Mouse (Mus musculus) G1E-ER4 (cell line): ENCODE measurements around the gene Crabp1. TPM values are rescaled to one million over a fixed set of nuclear protein-coding genes. Genes with fewer than 3 reads are reported as not detected.

Experiments
- GATA1 ChIP-seq: IDR thresholded peaks from one replicate; pipeline ENCODE4 v1.8.0; 2012; ENCODE audit warnings: low read length, inconsistent platforms
- polyA plus RNA-seq: library from polyadenylated mRNA; stranded (reverse); fragments of >175 nt; gene quantifications from 2 replicates; pipeline ENCODE4 v1.2.3, GENCODE M21; 2012

Gene Crabp1
- not detected in 2 replicates for polyA plus RNA-seq

DNA sequence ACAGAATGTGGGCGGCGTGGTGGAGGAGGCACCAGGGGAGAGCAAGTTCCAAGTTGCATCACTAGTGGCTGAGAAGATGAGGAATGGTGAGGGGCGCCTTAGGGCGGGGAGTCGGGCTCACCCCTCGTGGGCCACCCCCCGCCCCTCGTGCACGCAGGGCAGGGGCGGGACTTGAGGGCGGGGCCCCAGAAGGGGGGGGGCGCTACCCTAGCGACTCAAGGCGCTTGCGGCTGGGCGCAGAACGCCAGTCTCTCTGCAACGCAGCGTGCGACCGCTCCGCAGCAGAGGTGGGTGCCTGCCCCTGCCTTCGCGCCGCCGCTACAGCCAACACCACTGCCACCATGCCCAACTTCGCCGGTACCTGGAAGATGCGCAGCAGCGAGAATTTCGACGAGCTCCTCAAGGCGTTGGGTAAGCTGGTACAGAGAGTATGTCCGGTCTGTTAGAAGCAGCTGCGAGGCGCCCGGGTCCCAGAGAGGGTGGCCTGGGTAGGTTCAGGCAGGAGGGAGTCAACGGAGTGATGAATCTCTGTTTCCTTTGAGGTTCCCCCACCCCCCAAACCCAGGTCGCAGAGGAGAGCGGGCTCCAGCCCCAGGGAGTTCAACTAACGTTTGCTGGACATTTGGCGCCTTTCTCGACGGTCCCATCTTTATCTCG lies at the start of gene Crabp1:
Crabp1 (plus strand) TSS at position 188 of the 657 bp plus-strand sequence.
- TF ChIP-seq GATA1: no peak

DNA sequence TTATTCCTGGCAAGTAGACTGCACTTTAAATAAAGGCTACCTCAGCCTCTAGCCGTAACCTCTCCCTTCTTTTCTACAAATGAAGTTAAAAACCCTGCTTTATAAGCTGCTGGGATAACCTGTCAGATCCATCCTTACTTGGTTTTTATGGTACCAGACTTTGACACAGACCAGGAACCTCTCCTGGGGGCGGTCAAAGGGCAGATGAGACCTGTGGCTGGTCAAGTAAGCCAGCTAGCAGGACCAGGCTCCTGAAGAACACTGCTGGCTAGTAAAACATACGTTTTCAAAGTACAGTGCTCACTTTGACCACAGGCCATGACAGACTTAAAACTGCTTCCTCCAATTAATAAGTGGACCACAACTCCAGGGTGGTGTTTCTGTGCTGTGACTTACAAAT lies 48.8 kb upstream of the Crabp1 start:
- TF ChIP-seq GATA1: no peak

DNA sequence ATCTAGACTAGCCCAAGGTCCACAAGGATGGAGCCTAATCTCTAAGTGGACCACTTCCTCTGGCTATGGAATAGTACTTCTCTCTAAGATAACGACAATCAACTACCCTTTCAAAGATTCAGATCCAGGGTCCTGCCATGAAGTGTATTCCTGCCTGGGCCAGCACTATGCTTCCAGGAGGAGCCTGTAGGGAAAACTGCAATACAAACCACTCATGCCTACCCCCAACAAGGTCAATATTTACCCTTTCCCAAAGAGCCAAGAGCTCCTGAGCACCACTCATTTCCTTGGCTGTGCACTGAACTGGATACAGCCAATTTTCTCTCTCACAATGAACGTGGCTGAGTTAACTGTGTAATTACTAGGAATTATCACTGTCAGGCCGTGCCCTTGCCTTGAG lies 47.0 kb upstream of the Crabp1 start:
- no peak for TF ChIP-seq GATA1

DNA sequence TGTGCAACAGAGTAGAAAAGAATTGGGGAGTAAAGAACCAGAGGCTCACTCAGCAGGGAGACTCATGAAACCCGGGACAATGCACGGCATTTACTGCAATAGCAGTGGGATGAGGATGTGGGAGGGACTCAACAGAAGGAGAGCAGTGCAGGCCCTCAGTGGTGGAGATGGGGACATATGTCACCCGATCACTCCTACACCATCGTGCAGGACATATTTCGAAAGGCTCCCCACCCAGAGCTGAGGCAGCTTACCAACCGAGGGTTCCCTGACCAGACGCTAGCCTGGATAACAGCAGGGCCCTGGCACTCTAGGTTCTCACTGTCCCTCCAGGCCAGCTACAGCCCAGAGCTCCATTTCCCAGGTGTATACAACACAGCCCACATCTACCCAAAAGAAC lies 42.4 kb upstream of the Crabp1 start:
- no peak for TF ChIP-seq GATA1

DNA sequence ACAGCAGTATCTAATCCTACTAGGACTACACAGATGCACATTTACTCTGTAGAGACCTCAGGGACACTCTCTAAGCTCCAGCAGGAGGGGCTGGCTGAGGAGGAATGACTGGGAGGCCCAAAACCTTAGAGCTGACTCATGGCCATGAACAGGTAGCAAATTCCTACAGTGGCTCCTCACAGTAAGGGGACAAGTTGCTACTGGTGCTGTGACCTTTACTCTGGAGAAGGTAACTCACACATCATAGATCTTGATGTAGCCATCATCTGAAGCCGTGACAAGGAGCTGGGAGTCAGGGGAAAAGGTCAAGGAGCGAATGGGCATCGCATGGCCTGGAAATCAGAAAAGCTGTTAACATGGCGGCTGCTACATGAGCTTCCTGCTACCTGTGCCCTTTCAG lies 42.0 kb upstream of the Crabp1 start:
- no peak for TF ChIP-seq GATA1

DNA sequence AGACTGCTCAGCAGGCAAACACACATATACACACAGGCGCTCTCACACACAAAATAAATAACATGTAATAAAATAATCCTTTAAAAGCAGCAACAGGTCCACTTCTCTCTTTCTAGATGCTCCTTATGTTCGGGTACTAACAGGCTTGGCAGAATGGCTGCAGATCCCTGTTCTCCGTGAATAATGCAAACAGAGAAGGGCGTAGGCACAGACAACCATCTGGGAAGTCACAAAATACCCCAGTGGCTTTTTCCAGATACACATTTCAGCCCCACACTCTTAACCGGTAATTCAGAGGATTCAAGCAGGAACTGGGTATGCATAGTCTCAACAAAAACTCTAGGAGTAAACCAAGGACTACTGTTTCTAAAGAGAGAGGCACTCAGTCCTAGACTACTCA lies 38.2 kb upstream of the Crabp1 start:
- no peak for TF ChIP-seq GATA1

DNA sequence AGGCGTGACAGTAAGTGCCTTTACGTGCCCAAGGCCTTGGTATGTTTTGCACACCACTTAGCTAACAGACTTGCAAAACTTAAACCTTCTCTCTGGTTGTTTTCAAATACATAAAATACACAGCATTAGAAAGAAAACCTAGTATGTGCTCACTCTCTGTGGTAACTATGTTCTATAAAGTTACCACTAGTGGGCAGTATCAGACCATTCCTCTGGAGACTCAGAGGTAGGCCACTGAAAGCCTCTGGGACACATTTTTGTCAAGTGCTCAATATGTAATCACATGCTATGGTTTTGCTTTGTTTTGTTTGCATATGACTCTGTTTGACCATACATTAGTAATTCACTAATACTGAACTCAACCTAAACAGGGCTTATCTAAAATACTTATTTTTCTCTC lies 32.4 kb upstream of the Crabp1 start:
- no peak for TF ChIP-seq GATA1

DNA sequence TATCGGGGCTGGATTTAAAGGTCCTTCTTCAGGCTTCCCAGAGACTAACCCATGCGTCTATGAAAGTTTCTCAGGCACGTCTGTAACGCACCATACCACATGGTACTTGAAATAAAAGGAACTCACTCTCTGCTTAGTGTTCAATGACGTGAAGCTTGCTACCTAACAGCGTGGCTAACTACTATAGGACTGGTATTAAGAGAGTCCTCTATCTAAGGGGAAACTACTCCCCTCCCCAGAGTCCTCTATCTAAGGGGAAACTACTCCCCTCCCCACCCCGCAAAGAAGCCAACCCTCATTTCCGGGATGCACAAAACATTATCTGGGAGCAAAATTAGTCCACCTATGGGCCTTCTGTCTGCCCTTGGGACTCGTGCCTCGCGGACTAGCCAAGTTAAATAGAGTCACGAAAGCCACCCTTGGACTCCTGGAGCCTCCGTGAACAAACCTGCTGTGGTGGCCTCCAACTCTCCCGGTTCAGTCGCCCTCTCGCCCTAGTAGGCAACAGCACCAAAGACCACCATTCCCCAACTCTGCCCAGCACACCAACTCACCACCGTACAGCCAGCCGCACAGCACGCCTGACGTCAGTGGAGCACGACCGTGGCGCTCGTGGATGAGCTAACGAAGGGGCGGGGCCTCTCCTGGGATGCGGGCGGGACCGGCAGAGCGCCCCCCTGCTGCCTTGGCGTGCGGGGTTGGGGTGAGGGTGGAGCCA lies 30.5 kb upstream of the Crabp1 start, which contains the start of gene Wdr61:
Wdr61 (minus strand) TSS at position 599 of the 718 bp plus-strand sequence.
- no peak for TF ChIP-seq GATA1

DNA sequence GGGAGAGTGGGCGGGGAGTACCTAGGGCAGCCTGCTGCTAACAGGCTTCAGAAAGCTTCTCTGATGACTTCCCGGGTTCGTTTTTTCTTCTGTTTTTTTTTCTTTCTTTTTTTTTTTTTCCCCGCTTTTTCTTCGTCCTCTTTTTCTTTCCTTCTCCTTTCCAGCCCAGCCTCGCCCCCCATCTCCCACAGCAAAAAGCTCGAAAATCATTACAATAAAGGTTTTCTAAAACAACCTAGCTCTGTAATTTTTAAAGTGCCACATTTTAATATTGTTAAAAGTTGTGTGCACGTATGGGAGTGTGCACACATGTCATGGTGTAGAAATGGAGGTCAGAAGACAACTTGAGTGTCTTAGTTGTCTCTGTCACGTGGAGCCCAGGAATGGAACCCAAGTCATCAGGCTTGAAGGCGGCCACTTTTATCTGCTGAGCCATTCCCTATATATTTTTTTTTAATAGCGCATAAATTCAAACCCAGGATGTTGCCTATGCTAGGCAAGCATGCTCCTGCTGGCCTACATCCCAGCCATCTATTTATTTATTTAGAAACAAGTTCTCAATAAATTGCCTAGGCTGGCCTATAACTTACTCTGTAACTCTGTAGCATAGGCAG lies 29.8 kb upstream of the Crabp1 start:
- no peak for TF ChIP-seq GATA1

DNA sequence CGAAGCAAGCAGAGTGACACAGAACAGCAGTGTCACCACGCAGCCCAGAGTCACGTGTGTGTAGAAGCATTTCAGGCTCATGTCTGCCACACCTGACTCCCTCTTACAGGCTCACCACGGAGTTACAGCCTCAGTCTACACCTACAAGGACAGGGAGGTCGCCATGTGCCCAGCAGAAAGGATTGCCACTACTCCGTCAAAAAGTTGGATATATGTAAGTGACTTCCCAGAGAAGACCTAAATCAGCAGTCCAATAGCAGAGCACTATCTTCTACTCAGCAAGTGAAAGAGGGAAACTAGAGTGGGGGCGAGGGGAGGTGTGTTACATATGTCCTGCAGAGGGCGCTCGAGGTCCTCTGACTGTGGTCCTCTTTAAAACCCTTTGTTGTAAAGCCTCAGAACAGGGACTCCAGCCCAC lies 28.3 kb upstream of the Crabp1 start:
- no peak for TF ChIP-seq GATA1

DNA sequence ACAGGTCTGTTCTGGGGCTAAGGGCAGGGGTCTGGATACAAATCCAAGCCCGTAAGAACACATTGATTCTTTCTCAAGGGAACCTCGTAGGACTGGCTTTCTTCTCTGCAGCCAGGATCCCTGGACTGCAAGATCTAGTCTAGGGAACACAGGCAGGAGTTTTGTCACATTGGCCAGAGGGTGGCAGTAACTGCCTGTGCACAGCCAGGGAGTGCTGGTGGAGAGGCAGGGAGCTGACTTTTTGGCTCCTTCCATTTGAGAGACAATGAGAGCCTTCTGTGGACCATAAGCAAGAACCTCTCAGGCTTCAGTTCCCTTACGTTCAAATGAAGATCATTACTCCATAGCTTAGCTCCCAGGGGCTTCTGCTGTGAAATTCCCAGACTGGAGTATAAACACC lies 26.2 kb upstream of the Crabp1 start:
- no peak for TF ChIP-seq GATA1

DNA sequence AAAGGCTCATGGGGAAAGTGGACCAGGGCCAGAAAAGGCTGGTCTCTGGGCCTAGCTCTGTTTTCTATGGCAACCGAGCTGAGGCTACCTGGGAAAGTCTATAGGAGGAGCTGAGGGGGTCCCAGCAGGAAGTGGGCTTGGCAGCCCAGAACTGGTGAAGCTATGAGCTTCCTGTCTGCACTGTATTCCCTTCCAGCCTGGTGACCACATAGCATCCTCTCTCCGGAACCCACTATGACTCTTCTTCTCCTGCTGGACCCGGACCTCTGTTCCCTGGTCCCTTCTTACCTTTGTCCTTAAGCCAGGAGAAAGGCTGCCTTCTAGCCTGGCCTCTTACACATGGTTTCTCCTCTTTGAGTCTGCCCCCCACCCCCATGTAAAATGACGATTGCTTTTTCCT lies 20.7 kb upstream of the Crabp1 start:
- TF ChIP-seq GATA1: no peak

DNA sequence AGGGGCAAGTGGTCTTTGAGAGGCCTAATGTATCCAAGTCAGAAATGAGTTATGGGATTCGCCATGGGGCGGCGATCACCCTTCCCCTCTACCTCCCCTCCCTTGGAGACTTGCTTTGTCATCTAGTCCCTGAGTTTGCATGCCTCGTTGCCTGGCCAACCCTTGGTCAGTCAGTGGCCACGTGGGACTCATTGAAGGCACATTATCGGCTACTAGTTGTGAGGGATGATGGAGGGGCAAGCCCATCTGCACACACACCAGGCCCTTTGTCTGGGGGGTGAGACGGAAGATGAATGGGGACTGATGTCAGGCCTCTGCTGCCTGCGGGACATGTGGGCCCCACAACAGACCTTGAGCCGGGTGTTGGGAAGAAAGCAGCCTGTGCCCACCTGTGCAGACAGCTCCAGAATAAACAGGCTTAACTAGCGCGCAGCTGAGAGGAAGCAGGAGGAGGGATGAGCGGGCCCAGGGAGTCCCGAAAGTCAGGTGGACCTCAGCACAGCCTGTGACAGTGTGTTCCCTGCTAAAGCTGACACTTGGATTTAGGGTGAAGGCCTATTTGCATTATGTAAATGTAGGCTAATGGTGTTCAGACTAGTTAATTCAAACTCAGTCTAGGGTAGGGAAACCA lies 18.7 kb upstream of the Crabp1 start:
- no peak for TF ChIP-seq GATA1

DNA sequence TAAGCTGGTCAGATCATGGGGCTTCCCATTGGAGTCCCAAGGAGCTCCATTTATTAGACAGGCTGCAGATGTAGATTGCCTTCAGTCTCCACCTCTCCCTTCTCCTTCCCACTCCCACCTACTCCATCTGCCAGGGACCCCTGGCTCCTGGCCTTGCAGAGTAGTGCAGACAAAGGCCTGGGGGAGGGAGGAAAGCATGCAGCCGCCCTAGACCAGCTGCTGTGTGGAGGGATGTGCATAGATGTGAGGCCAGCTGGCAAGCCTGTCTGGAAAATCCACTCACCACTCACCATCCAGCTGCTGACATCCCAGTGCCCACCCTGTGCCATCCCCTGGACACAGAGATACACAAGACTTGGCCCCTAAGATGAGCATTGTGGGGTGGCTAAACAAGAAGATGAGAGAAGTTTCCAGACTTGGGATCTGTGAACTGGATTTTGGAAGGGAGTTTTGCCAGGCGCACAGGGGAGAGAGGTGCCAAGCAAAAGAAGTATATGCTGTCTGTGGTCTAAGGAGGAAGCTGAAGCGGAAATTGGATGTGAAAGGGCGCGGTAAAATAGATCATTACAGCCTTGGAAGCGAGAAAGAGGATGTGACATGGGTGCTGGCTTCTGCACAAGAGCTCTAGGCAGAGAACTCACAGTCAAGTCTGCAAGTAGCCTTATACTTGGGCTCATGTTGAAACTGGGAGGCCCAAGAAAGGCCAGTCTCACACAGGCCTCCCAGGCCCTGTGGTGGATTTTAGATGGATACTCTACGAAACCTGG lies 14.2 kb upstream of the Crabp1 start:
- no peak for TF ChIP-seq GATA1

DNA sequence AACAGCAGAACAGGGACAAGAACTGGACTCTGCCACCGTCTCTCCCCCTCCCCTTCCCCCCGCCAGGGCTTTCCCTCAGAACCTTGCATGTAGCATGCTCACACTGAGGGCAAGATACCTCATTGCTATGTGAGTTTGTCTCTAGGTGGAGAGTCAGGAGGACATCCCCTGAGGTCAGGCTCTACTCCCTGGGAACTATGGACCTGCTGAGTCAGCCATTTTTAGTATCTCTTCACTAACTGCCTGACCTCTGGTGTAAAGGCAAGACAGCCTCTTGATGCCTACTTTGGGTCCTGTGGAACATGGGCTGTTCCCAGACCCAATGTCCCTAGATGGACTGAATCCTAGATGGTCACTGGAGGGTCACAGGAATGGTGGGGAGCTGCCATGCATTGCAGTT lies 12.9 kb upstream of the Crabp1 start:
- no peak for TF ChIP-seq GATA1
